Mouse (Mus musculus) heart, embryonic 12.5 days (tissue): ENCODE measurements around the gene Lipe. TPM values are rescaled to one million over a fixed set of nuclear protein-coding genes. Genes with fewer than 3 reads are reported as not detected.

Experiments used
- ATAC-seq: fragments of 200-750 bp; cut with Nextera tagmentation; 2 replicates; pipeline ENCODE4 v1.8.0; 2017; ENCODE audit warnings: moderate TSS enrichment, moderate library complexity; ENCODE audit not compliant: insufficient number of reproducible peaks, low FRiP score
- H3K27ac ChIP-seq: fragments of 300-500 bp; sonication (generic); 2 replicates; pipeline ENCODE4 v1.5.1; 2016; ENCODE audit warnings: mild to moderate bottlenecking, moderate library complexity; ENCODE audit not compliant: poor library complexity, severe bottlenecking
- H3K27me3 ChIP-seq: fragments of 300-500 bp; sonication (generic); replicated peaks from 2 replicates; pipeline ENCODE4 v1.6.1; 2016; ENCODE audit warnings: mild to moderate bottlenecking, moderate library complexity
- H3K36me3 ChIP-seq: fragments of 300-500 bp; sonication (generic); 2 replicates; pipeline ENCODE4 v1.6.1; 2016; ENCODE audit warnings: mild to moderate bottlenecking, moderate library complexity
- H3K4me1 ChIP-seq: fragments of 300-500 bp; sonication (generic); replicated peaks from 2 replicates; pipeline ENCODE4 v1.6.1; 2016; ENCODE audit warnings: mild to moderate bottlenecking
- H3K4me2 ChIP-seq: fragments of 300-500 bp; sonication (generic); 2 replicates; pipeline ENCODE4 v1.6.1; 2016; ENCODE audit warnings: mild to moderate bottlenecking, moderate library complexity
- H3K4me3 ChIP-seq: fragments of 300-500 bp; sonication (generic); 2 replicates; pipeline ENCODE4 v1.5.1; 2016; ENCODE audit warnings: mild to moderate bottlenecking
- H3K9ac ChIP-seq: fragments of 300-500 bp; sonication (generic); 2 replicates; pipeline ENCODE4 v1.6.1; 2016; ENCODE audit warnings: mild to moderate bottlenecking, moderate library complexity
- H3K9me3 ChIP-seq: fragments of 300-500 bp; sonication (generic); replicated peaks from 2 replicates; pipeline ENCODE4 v1.6.1; 2016; ENCODE audit warnings: mild to moderate bottlenecking, moderate library complexity
- WGBS: fragments of 180-500 bp; shearing (Covaris S2); methylation state at CpG from one replicate; pipeline ENCODE4 v1.1.7; 2016; 5-methylcytosine and 5-hydroxymethylcytosine counted together
- polyA plus RNA-seq: library from polyadenylated mRNA; unstranded; fragments of >200 nt; fragmentation: Nextera tagmentation; extraction: Ambion mirVana; gene quantifications from 2 replicates; pipeline ENCODE4 v1.2.1, GENCODE M21; 2016

Lipe gene
- polyA plus RNA-seq, 1 experiment from 2014 or later: 4.1 TPM

- Histone ChIP-seq H3K36me3 (peaks cover 71% of the 10 kb centered on the region), H3K9me3 (no peaks in the 10 kb centered on the region), H3K4me2 (no peak overlapping the region), H3K9ac (no peak overlapping the region), H3K4me3 (no peak overlapping the region), H3K27me3 (no peaks in the 10 kb centered on the region), H3K4me1 (peaks cover 6% of the 10 kb centered on the region; the same call in 1 of the 2 replicates), H3K27ac (no peak overlapping the region)
- no peak for ATAC-seq
- 86% methylated on average over 20 of the region's 20 CpGs for WGBS
Measured at GRCm38 (mm10) chr7:25341000-25341784, 57.3 kb downstream of the Lipe start.

GRCm38 (mm10) chr7:25339329-25339728 lies 59.2 kb downstream of the Lipe start:
- no peaks in the 10 kb centered on the region for H3K9me3 ChIP-seq
- peaks cover 79% of the 10 kb centered on the region for H3K36me3 ChIP-seq
- no peak overlapping the region for H3K4me3 ChIP-seq
- no peak overlapping the region for H3K4me2 ChIP-seq
- H3K27ac ChIP-seq: no peak overlapping the region
- H3K4me1 ChIP-seq: no peaks in the 10 kb centered on the region
- ATAC-seq: no peak
- H3K9ac ChIP-seq: no peak overlapping the region
- WGBS: 85% methylated on average over 9 of the region's 9 CpGs
- H3K27me3 ChIP-seq: no peaks in the 10 kb centered on the region

- H3K27ac ChIP-seq: no peak overlapping the region
- ATAC-seq: no peak
- H3K36me3 ChIP-seq: peaks cover 60% of the 10 kb centered on the region
- no peak overlapping the region for H3K4me2 ChIP-seq
- 76% methylated on average over 12 of the region's 12 CpGs for WGBS
- no peaks in the 10 kb centered on the region for H3K27me3 ChIP-seq
- H3K9me3 ChIP-seq: no peaks in the 10 kb centered on the region
- H3K4me3 ChIP-seq: no peak overlapping the region
- H3K9ac ChIP-seq: no peak overlapping the region
- no peaks in the 10 kb centered on the region for H3K4me1 ChIP-seq
Measured at GRCm38 (mm10) chr7:25334472-25334871, 64.0 kb downstream of the Lipe start.

- no peak overlapping the region for H3K4me3 ChIP-seq
- peaks cover 57% of the 10 kb centered on the region for H3K36me3 ChIP-seq
- no peak overlapping the region for H3K4me2 ChIP-seq
- H3K9me3 ChIP-seq: no peaks in the 10 kb centered on the region
- H3K27me3 ChIP-seq: no peaks in the 10 kb centered on the region
- no peaks in the 10 kb centered on the region for H3K4me1 ChIP-seq
- 41% methylated on average over 16 of the region's 16 CpGs for WGBS
- ATAC-seq: peak; percentile 38
- H3K9ac ChIP-seq: 0 out of 2 replicates have a peak overlapping the region, but pooled peaks have one; percentile 25
- no peak overlapping the region for H3K27ac ChIP-seq
Measured at GRCm38 (mm10) chr7:25333596-25334307, 64.8 kb downstream of the Lipe start.

Other genes with a start within 250 kb of the Lipe start
- 0.54 and 0.81 TPM in 2 replicates for gene Pou2f2, start 219.0 kb downstream of the Lipe start, polyA plus RNA-seq
- 8.2 and 9.5 TPM in 2 replicates for gene Dedd2, start 178.1 kb downstream of the Lipe start, polyA plus RNA-seq
- 2.3 and 2.5 TPM in 2 replicates for gene Zfp526, start 177.3 kb downstream of the Lipe start, polyA plus RNA-seq
- 12.1 and 12.7 TPM in 2 replicates for gene Gsk3a, start 160.9 kb downstream of the Lipe start, polyA plus RNA-seq
- gene Erf, start 147.9 kb downstream of the Lipe start, polyA plus RNA-seq: 17.6 and 20.4 TPM in 2 replicates
- 28.8 and 30.5 TPM in 2 replicates for gene Cic, start 131.0 kb downstream of the Lipe start, polyA plus RNA-seq
- gene Pafah1b3, start 100.7 kb downstream of the Lipe start, polyA plus RNA-seq: 127 and 131 TPM in 2 replicates
- gene Prr19, start 97.3 kb downstream of the Lipe start, polyA plus RNA-seq: not detected in 2 replicates
- gene Tmem145, start 92.6 kb downstream of the Lipe start, polyA plus RNA-seq: 0.23 and 0.30 TPM in 2 replicates
- 10.3 and 10.8 TPM in 2 replicates for gene Megf8, start 81.5 kb downstream of the Lipe start, polyA plus RNA-seq
- gene Cnfn, start 29.0 kb downstream of the Lipe start, polyA plus RNA-seq: not detected in 2 replicates
- gene Cxcl17, start 14.2 kb upstream of the Lipe start, polyA plus RNA-seq: not detected in 2 replicates
- 2.1 and 2.4 TPM in 2 replicates for gene Ceacam1, start 78.9 kb upstream of the Lipe start, polyA plus RNA-seq
- 0.10 TPM in 1 of 2 replicates, not detected in the other for gene Ceacam2, start 141.1 kb upstream of the Lipe start, polyA plus RNA-seq
- not detected in 2 replicates for gene Erich4, start 217.2 kb upstream of the Lipe start, polyA plus RNA-seq
- 55.3 and 56.2 TPM in 2 replicates for gene Dmac2, start 220.7 kb upstream of the Lipe start, polyA plus RNA-seq
- gene B3gnt8, start 227.9 kb upstream of the Lipe start, polyA plus RNA-seq: 6.2 and 7.1 TPM in 2 replicates